Mouse (Mus musculus): ENCODE measurements at regions not wholly inside any gene's neighbourhood (a gene's known extent, or its start where the extent isn't known, plus 50 kb on each side); places are given as distances from the start of the nearest gene placed in this dataset.

- ATAC-seq (ENCODE audit: low FRiP score, low TSS enrichment): no peak
- H3K27ac ChIP-seq (ENCODE audit: low read length): no peak overlapping the region
- no peaks in the 10 kb centered on the region for H3K36me3 ChIP-seq (ENCODE audit: insufficient read depth, low read length)
- H3K4me3 ChIP-seq (ENCODE audit: low read length): no peak overlapping the region
- 0 out of 2 replicates have a peak, but pooled peaks cover 3% of the 10 kb centered on the region for H3K4me1 ChIP-seq (ENCODE audit: insufficient read depth, low read length)
- H3K4me2 ChIP-seq (replicated peaks; ENCODE audit: low read depth, low read length): no peak overlapping the region
- no peaks in the 10 kb centered on the region for H3K27me3 ChIP-seq (ENCODE audit: insufficient read depth, low read length)
- H3K9me3 ChIP-seq (ENCODE audit: low read length): no peaks in the 10 kb centered on the region
- WGBS: 84% methylated on average over 8 of the region's 8 CpGs
- H3K9ac ChIP-seq (replicated peaks; ENCODE audit: low read length): no peak overlapping the region
Measured at GRCm38 (mm10) chr10:96761601-96762000, 144.8 kb downstream of the Btg1 start.

- ATAC-seq (ENCODE audit: low FRiP score, low TSS enrichment): no peak
- no peak overlapping the region for H3K27ac ChIP-seq (ENCODE audit: low read length)
- H3K36me3 ChIP-seq (ENCODE audit: insufficient read depth, low read length): no peaks in the 10 kb centered on the region
- H3K4me2 ChIP-seq (replicated peaks; ENCODE audit: low read depth, low read length): no peak overlapping the region
- H3K4me3 ChIP-seq (ENCODE audit: low read length): no peak overlapping the region
- H3K9ac ChIP-seq (replicated peaks; ENCODE audit: low read length): no peak overlapping the region
- no peaks in the 10 kb centered on the region for H3K9me3 ChIP-seq (ENCODE audit: low read length)
- H3K27me3 ChIP-seq (ENCODE audit: insufficient read depth, low read length): no peaks in the 10 kb centered on the region
- H3K4me1 ChIP-seq (ENCODE audit: insufficient read depth, low read length): 0 out of 2 replicates have a peak, but pooled peaks cover 3% of the 10 kb centered on the region
- 85% methylated on average over 5 of the region's 5 CpGs for WGBS
Measured at GRCm38 (mm10) chr10:96765626-96766025, 148.8 kb downstream of the Btg1 start.

- H3K36me3 ChIP-seq (ENCODE audit: insufficient read depth, low read length): no peaks in the 10 kb centered on the region
- H3K4me2 ChIP-seq (replicated peaks; ENCODE audit: low read depth, low read length): no peak overlapping the region
- H3K27ac ChIP-seq (ENCODE audit: low read length): no peak overlapping the region
- no peak overlapping the region for H3K4me3 ChIP-seq (ENCODE audit: low read length)
- H3K27me3 ChIP-seq (ENCODE audit: insufficient read depth, low read length): no peaks in the 10 kb centered on the region
- H3K9me3 ChIP-seq (ENCODE audit: low read length): no peaks in the 10 kb centered on the region
- no peaks in the 10 kb centered on the region for H3K4me1 ChIP-seq (ENCODE audit: insufficient read depth, low read length)
- WGBS: 94% methylated on average over 1 of the region's 1 CpGs
- ATAC-seq (ENCODE audit: low FRiP score, low TSS enrichment): no peak
- no peak overlapping the region for H3K9ac ChIP-seq (replicated peaks; ENCODE audit: low read length)
Measured at GRCm38 (mm10) chr10:96778220-96778619, 161.4 kb downstream of the Btg1 start.

- Histone ChIP-seq H3K9me3 (ENCODE audit: low read length) (no peaks in the 10 kb centered on the region), H3K4me2 (replicated peaks; ENCODE audit: low read depth, low read length) (no peak overlapping the region), H3K36me3 (ENCODE audit: insufficient read depth, low read length) (no peaks in the 10 kb centered on the region), H3K9ac (replicated peaks; ENCODE audit: low read length) (no peak overlapping the region), H3K4me3 (ENCODE audit: low read length) (no peak overlapping the region), H3K27ac (ENCODE audit: low read length) (no peak overlapping the region), H3K4me1 (ENCODE audit: insufficient read depth, low read length) (no peaks in the 10 kb centered on the region), H3K27me3 (ENCODE audit: insufficient read depth, low read length) (no peaks in the 10 kb centered on the region)
- 77% methylated on average over 5 of the region's 5 CpGs for WGBS
- ATAC-seq (ENCODE audit: low FRiP score, low TSS enrichment): no peak
Measured at GRCm38 (mm10) chr10:96783966-96784365, 167.2 kb downstream of the Btg1 start.

GRCm38 (mm10) chr10:96786903-96787571, 170.2 kb downstream of the Btg1 start:
- H3K4me1 ChIP-seq (ENCODE audit: insufficient read depth, low read length): no peaks in the 10 kb centered on the region
- no peaks in the 10 kb centered on the region for H3K36me3 ChIP-seq (ENCODE audit: insufficient read depth, low read length)
- no peak overlapping the region for H3K4me2 ChIP-seq (replicated peaks; ENCODE audit: low read depth, low read length)
- no peak overlapping the region for H3K27ac ChIP-seq (ENCODE audit: low read length)
- no peak overlapping the region for H3K4me3 ChIP-seq (ENCODE audit: low read length)
- no peak overlapping the region for H3K9ac ChIP-seq (replicated peaks; ENCODE audit: low read length)
- no peaks in the 10 kb centered on the region for H3K9me3 ChIP-seq (ENCODE audit: low read length)
- no peak for ATAC-seq (ENCODE audit: low FRiP score, low TSS enrichment)
- no peaks in the 10 kb centered on the region for H3K27me3 ChIP-seq (ENCODE audit: insufficient read depth, low read length)
- WGBS: 36% methylated on average over 8 of the region's 8 CpGs

GRCm38 (mm10) chr10:96787572-96787946, 170.8 kb downstream of the Btg1 start:
- WGBS: 27% methylated on average over 1 of the region's 1 CpGs
- no peak overlapping the region for H3K4me2 ChIP-seq (replicated peaks; ENCODE audit: low read depth, low read length)
- H3K4me3 ChIP-seq (ENCODE audit: low read length): no peak overlapping the region
- H3K36me3 ChIP-seq (ENCODE audit: insufficient read depth, low read length): no peaks in the 10 kb centered on the region
- H3K9me3 ChIP-seq (ENCODE audit: low read length): no peaks in the 10 kb centered on the region
- H3K27ac ChIP-seq (ENCODE audit: low read length): no peak overlapping the region
- H3K27me3 ChIP-seq (ENCODE audit: insufficient read depth, low read length): no peaks in the 10 kb centered on the region
- H3K4me1 ChIP-seq (ENCODE audit: insufficient read depth, low read length): no peaks in the 10 kb centered on the region
- H3K9ac ChIP-seq (replicated peaks; ENCODE audit: low read length): no peak overlapping the region
- ATAC-seq (ENCODE audit: low FRiP score, low TSS enrichment): no peak

- Histone ChIP-seq H3K9me3 (ENCODE audit: low read length) (no peaks in the 10 kb centered on the region), H3K36me3 (ENCODE audit: insufficient read depth, low read length) (no peaks in the 10 kb centered on the region), H3K27me3 (ENCODE audit: insufficient read depth, low read length) (no peaks in the 10 kb centered on the region), H3K4me1 (ENCODE audit: insufficient read depth, low read length) (no peaks in the 10 kb centered on the region), H3K9ac (replicated peaks; ENCODE audit: low read length) (no peak overlapping the region), H3K27ac (ENCODE audit: low read length) (no peak overlapping the region), H3K4me2 (replicated peaks; ENCODE audit: low read depth, low read length) (no peak overlapping the region), H3K4me3 (ENCODE audit: low read length) (no peak overlapping the region)
- 85% methylated on average over 8 of the region's 8 CpGs for WGBS
- ATAC-seq (ENCODE audit: low FRiP score, low TSS enrichment): no peak
Measured at GRCm38 (mm10) chr10:96788352-96789016, 171.7 kb downstream of the Btg1 start.

GRCm38 (mm10) chr10:96797116-96797515, 180.3 kb downstream of the Btg1 start:
- H3K36me3 ChIP-seq (ENCODE audit: insufficient read depth, low read length): no peaks in the 10 kb centered on the region
- no peak overlapping the region for H3K27ac ChIP-seq (ENCODE audit: low read length)
- H3K4me1 ChIP-seq (ENCODE audit: insufficient read depth, low read length): no peaks in the 10 kb centered on the region
- no peaks in the 10 kb centered on the region for H3K27me3 ChIP-seq (ENCODE audit: insufficient read depth, low read length)
- H3K9me3 ChIP-seq (ENCODE audit: low read length): no peaks in the 10 kb centered on the region
- no peak overlapping the region for H3K4me2 ChIP-seq (replicated peaks; ENCODE audit: low read depth, low read length)
- H3K9ac ChIP-seq (replicated peaks; ENCODE audit: low read length): no peak overlapping the region
- no peak overlapping the region for H3K4me3 ChIP-seq (ENCODE audit: low read length)
- no peak for ATAC-seq (ENCODE audit: low FRiP score, low TSS enrichment)
- WGBS: 78% methylated on average over 6 of the region's 6 CpGs

- WGBS: 92% methylated on average over 3 of the region's 3 CpGs
- Histone ChIP-seq H3K4me1 (ENCODE audit: insufficient read depth, low read length) (peaks cover 9% of the 10 kb centered on the region), H3K27me3 (ENCODE audit: insufficient read depth, low read length) (no peaks in the 10 kb centered on the region), H3K27ac (ENCODE audit: low read length) (no peak overlapping the region), H3K9me3 (ENCODE audit: low read length) (no peaks in the 10 kb centered on the region), H3K4me3 (ENCODE audit: low read length) (no peak overlapping the region), H3K4me2 (replicated peaks; ENCODE audit: low read depth, low read length) (no peak overlapping the region), H3K36me3 (ENCODE audit: insufficient read depth, low read length) (no peaks in the 10 kb centered on the region), H3K9ac (replicated peaks; ENCODE audit: low read length) (no peak overlapping the region)
- ATAC-seq (ENCODE audit: low FRiP score, low TSS enrichment): no peak
Measured at GRCm38 (mm10) chr10:96800801-96801200, 184.0 kb downstream of the Btg1 start.

GRCm38 (mm10) chr10:96804030-96804784, 187.4 kb downstream of the Btg1 start:
- Histone ChIP-seq H3K27me3 (ENCODE audit: insufficient read depth, low read length) (no peaks in the 10 kb centered on the region), H3K4me3 (ENCODE audit: low read length) (no peak overlapping the region), H3K4me2 (replicated peaks; ENCODE audit: low read depth, low read length) (no peak overlapping the region), H3K27ac (ENCODE audit: low read length) (peak overlapping the region; percentile 45; the same call in 1 of the 2 replicates), H3K9me3 (ENCODE audit: low read length) (no peaks in the 10 kb centered on the region), H3K4me1 (ENCODE audit: insufficient read depth, low read length) (peaks cover 9% of the 10 kb centered on the region), H3K36me3 (ENCODE audit: insufficient read depth, low read length) (no peaks in the 10 kb centered on the region), H3K9ac (replicated peaks; ENCODE audit: low read length) (no peak overlapping the region)
- WGBS: 17% methylated on average over 7 of the region's 7 CpGs
- no peak for ATAC-seq (ENCODE audit: low FRiP score, low TSS enrichment)

Measured in kidney, embryonic 16.5 days (tissue).